Mouse (Mus musculus) midbrain, embryonic 11.5 days (tissue): ENCODE measurements at regions not wholly inside any gene's neighbourhood (a gene's known extent, or its start where the extent isn't known, plus 50 kb on each side); places are given as distances from the start of the nearest gene placed in this dataset.
A peak's percentile ranks its signal among the peaks of the same experiment; 100 is the strongest.

Experiments
- ATAC-seq: fragments of 200-750 bp; cut with Nextera tagmentation; 2 replicates; pipeline ENCODE4 v1.8.0; 2017; ENCODE audit warnings: moderate TSS enrichment, moderate library complexity; ENCODE audit not compliant: low FRiP score
- DNase-seq: peaks from one replicate; pipeline ENCODE4 v3.0.0; 2015; ENCODE audit warnings: low spot score; ENCODE audit errors: missing footprints
- H3K27ac ChIP-seq: fragments of 300-500 bp; sonication (generic); 2 replicates; pipeline ENCODE4 v1.5.1; 2014; ENCODE audit warnings: low read depth, low read length
- H3K27me3 ChIP-seq: fragments of 300-500 bp; sonication (generic); 2 replicates; pipeline ENCODE4 v1.6.1; 2014; ENCODE audit warnings: mild to moderate bottlenecking, low read length, moderate library complexity, mixed read lengths; ENCODE audit not compliant: control insufficient read depth, insufficient read depth
- H3K36me3 ChIP-seq: fragments of 300-500 bp; sonication (generic); 2 replicates; pipeline ENCODE4 v1.6.1; 2014; ENCODE audit warnings: mild to moderate bottlenecking, low read length, moderate library complexity, mixed read lengths; ENCODE audit not compliant: control insufficient read depth, insufficient read depth
- H3K4me1 ChIP-seq: fragments of 300-500 bp; sonication (generic); 2 replicates; pipeline ENCODE4 v1.6.1; 2014; ENCODE audit warnings: low read length; ENCODE audit not compliant: control insufficient read depth, insufficient read depth
- H3K4me2 ChIP-seq: fragments of 300-500 bp; sonication (generic); 2 replicates; pipeline ENCODE4 v1.6.1; 2014; ENCODE audit warnings: mild to moderate bottlenecking, moderate library complexity
- H3K4me3 ChIP-seq: fragments of 300-500 bp; sonication (generic); 2 replicates; pipeline ENCODE4 v1.5.1; 2014; ENCODE audit warnings: low read depth, low read length
- H3K9ac ChIP-seq: fragments of 300-500 bp; sonication (generic); 2 replicates; pipeline ENCODE4 v1.6.1; 2014; ENCODE audit warnings: low read length
- H3K9me3 ChIP-seq: fragments of 300-500 bp; sonication (generic); 2 replicates; pipeline ENCODE4 v1.6.1; 2016; ENCODE audit warnings: low read length; ENCODE audit not compliant: control insufficient read depth
- WGBS: fragments of 180-500 bp; shearing (Covaris S2); extraction: QIAGEN DNeasy Blood & Tissue Kit; methylation state at CpG from one replicate; pipeline ENCODE4 v1.1.7; 2014; 5-methylcytosine and 5-hydroxymethylcytosine counted together

DNA sequence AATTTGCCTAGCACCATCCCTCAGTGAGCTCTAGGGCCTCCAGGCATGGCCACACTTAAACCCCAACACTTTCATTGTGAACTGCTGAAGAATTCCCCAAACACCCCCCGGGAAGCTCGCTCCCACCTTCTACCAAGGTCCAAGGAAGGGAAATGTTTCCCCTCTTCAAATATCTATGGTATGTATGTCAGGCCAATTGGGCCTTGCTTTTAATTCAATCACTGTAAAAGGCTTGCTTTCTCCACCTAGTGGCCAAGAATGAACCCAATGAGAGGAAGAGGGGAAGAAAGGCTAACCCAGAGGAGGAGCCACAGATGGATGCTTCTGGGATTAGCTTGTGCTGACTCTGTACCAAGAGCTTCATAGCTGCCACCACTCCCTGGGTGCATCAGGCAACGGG is 336.3 kb upstream of the Tgfbr2 start:
- Histone ChIP-seq H3K4me1 (no peaks in the 10 kb centered on the region), H3K4me3 (no peak overlapping the region), H3K27me3 (no peaks in the 10 kb centered on the region), H3K36me3 (no peaks in the 10 kb centered on the region), H3K4me2 (no peak overlapping the region), H3K9ac (no peak overlapping the region), H3K9me3 (no peaks in the 10 kb centered on the region), H3K27ac (no peak overlapping the region)
- DNase-seq = peak; percentile 86
- WGBS = 62% methylated on average over 3 of the region's 3 CpGs
- ATAC-seq = no peak

DNA sequence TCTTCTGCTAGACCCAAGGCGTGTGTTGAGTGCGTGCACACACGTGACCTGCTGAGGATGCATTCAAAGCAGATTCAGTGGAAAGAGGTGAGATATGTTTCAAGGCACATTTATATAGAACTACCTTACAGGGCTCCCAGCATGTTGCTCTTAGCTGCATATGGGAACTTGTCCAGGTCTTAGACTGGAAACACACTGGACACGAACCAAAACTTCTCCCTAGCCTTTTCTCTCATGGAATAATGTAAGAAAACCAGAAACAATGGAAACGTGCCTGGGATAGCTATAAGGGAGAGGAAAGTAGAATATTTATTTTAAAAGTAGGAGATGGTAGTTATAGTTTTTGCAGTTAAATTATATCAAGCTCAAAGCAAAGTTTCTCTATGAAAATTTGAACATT is 332.6 kb upstream of the Tgfbr2 start:
- H3K4me2 ChIP-seq = no peak overlapping the region
- no peaks in the 10 kb centered on the region for H3K9me3 ChIP-seq
- no peak overlapping the region for H3K4me3 ChIP-seq
- no peaks in the 10 kb centered on the region for H3K27me3 ChIP-seq
- no peak for DNase-seq
- no peaks in the 10 kb centered on the region for H3K4me1 ChIP-seq
- ATAC-seq = no peak
- H3K9ac ChIP-seq = no peak overlapping the region
- no peak overlapping the region for H3K27ac ChIP-seq
- 87% methylated on average over 5 of the region's 5 CpGs for WGBS
- no peaks in the 10 kb centered on the region for H3K36me3 ChIP-seq

DNA sequence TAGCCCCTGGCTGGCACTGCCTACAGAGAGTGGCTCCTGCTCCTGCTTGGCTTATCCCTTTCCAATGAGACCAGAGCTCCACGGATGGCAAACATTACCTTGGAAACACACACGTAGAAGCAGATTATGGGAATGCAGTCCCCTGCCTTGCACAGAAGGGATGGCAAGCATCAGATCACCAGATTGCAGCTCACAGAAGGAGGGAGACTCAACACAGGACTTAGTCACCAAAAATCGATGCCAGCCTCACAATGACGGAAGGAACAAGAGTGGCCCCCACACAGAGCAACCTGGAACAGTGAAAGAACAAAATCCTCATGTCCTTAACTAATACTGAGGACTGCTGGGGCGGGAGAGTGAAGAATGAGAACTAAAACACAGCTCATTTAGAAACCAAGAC is 327.7 kb upstream of the Tgfbr2 start:
- WGBS = 55% methylated on average over 5 of the region's 5 CpGs
- ATAC-seq = no peak
- no peak overlapping the region for H3K4me3 ChIP-seq

DNA sequence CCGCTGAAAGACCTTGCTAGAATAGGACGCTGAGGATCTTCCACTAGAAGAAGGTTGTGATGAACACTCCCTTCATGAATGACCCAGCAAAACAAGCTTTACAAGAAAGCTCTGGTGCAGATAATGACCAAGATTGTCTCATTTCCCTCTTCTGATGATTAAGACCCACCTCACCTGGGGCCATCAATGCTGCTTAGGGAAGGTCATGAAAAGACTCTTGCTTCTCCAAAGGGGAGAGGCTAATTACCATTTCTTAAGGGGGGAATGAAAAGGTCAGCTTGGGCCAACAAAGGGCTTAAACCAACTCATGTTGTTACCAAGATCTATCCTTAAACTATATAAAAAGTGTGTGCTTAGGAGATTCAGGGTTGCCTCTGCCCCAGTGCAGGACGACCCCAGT is 325.8 kb upstream of the Tgfbr2 start:
- Histone ChIP-seq H3K9ac (no peak overlapping the region), H3K4me3 (no peak overlapping the region), H3K27me3 (no peaks in the 10 kb centered on the region), H3K9me3 (no peaks in the 10 kb centered on the region), H3K36me3 (no peaks in the 10 kb centered on the region), H3K27ac (no peak overlapping the region), H3K4me1 (no peaks in the 10 kb centered on the region), H3K4me2 (no peak overlapping the region)
- DNase-seq (no peak), ATAC-seq (no peak)
- 77% methylated on average over 3 of the region's 3 CpGs for WGBS

More for the DNA sequence above, 327.7 kb upstream of the Tgfbr2 start:
- H3K36me3 ChIP-seq = no peaks in the 10 kb centered on the region
- H3K4me2 ChIP-seq = no peak overlapping the region
- H3K9me3 ChIP-seq = no peaks in the 10 kb centered on the region
- no peak overlapping the region for H3K9ac ChIP-seq
- DNase-seq = no peak
- H3K27ac ChIP-seq = no peak overlapping the region
- no peaks in the 10 kb centered on the region for H3K4me1 ChIP-seq
- no peaks in the 10 kb centered on the region for H3K27me3 ChIP-seq

DNA sequence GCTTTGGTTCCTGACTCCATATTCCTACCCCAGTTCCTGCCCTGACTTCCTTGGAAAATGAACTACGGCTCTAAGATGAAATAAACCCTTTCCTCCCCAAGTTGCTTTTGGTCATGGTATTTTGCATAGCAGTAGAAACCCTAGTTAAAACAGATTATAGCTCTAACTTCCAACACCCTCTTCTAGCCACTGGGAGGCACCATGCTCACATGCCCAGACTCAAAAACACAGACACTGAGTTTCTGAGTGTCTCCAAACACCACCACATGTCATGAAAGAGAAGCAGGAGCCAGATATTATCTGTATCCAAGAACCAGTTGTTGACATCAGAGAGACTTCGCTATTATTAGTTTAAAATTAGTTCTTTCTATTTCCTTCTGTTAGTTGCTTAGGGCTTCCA is 316.1 kb upstream of the Tgfbr2 start:
- no peak for ATAC-seq
- H3K27ac ChIP-seq = no peak overlapping the region
- H3K27me3 ChIP-seq = no peaks in the 10 kb centered on the region
- H3K36me3 ChIP-seq = no peaks in the 10 kb centered on the region
- peaks cover 3% of the 10 kb centered on the region; the same call in 1 of the 2 replicates for H3K9me3 ChIP-seq
- WGBS = 93% methylated on average over 2 of the region's 2 CpGs
- no peak overlapping the region for H3K4me2 ChIP-seq
- no peak overlapping the region for H3K4me3 ChIP-seq
- H3K9ac ChIP-seq = no peak overlapping the region
- H3K4me1 ChIP-seq = no peaks in the 10 kb centered on the region
- no peak for DNase-seq

DNA sequence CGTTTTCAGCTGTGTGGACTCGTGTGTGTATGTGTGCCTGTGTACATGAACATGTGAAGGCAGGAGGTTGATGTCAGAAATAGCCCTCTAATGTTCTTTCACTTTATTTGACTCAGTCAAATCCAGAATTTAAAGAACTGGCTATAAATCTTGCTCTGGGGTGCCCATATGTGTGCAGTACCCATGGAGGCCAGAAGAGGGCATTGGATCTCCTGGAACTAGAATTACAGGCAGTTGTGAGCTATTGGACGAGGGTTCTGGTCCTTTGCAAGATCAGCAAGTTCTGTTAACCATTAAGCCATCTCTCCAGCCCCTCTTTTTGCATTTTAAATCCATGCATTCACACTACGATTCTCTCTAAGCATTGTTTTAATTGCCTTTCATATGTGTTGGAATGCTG is 314.6 kb upstream of the Tgfbr2 start:
- H3K4me2 ChIP-seq = no peak overlapping the region
- no peaks in the 10 kb centered on the region for H3K27me3 ChIP-seq
- H3K9ac ChIP-seq = no peak overlapping the region
- H3K36me3 ChIP-seq = no peaks in the 10 kb centered on the region
- DNase-seq (no peak), ATAC-seq (no peak)
- no peak overlapping the region for H3K4me3 ChIP-seq
- H3K4me1 ChIP-seq = no peaks in the 10 kb centered on the region
- H3K27ac ChIP-seq = no peak overlapping the region
- 69% methylated on average over 4 of the region's 4 CpGs for WGBS
- H3K9me3 ChIP-seq = peaks cover 3% of the 10 kb centered on the region; the same call in 1 of the 2 replicates

DNA sequence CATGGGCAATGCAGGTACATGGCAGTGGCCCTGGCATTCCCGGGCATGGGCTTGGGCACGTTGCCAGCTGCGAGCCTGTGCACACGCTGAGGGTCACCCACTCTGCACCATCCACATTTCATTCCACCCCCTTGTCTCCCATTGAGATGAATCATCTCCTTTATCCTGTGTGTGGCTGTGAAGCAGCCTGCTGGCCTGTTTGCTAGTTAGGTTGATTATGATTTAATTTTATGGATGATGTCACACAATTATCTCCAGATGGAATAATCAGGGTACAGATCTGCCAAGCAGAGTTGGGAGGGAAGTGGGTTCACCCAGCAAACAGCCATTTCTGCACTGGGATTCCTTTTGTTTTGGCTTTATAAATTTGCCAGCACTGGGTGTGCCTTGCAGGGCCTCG is 314.1 kb upstream of the Tgfbr2 start:
- H3K4me2 ChIP-seq = no peak overlapping the region
- ATAC-seq (no peak), DNase-seq (no peak)
- 85% methylated on average over 5 of the region's 5 CpGs for WGBS
- H3K9me3 ChIP-seq = peaks cover 3% of the 10 kb centered on the region; the same call in 1 of the 2 replicates
- H3K27me3 ChIP-seq = no peaks in the 10 kb centered on the region
- no peak overlapping the region for H3K9ac ChIP-seq
- H3K4me1 ChIP-seq = no peaks in the 10 kb centered on the region
- no peak overlapping the region for H3K4me3 ChIP-seq
- no peaks in the 10 kb centered on the region for H3K36me3 ChIP-seq
- no peak overlapping the region for H3K27ac ChIP-seq

DNA sequence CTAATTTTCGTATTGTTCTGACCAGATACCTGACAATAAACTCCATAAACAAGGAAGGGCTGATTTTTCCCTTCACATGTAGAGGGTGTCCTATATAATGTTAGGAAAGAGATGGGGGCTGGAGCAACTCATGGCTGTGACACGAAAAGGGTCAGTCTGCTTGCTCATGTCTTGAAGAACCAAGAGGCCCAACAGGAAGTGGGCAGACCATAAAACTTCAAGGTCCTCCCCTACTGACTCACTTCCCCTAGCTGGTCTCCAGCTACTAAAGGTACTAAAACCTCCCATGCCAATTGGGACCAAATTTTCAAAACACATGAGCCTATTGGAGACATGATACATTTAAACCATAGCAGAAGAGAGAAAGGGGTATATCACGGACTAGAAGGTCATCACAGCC is 302.1 kb upstream of the Tgfbr2 start:
- Histone ChIP-seq H3K27me3 (no peaks in the 10 kb centered on the region), H3K9me3 (peaks cover 2% of the 10 kb centered on the region; the same call in 1 of the 2 replicates), H3K9ac (no peak overlapping the region), H3K27ac (no peak overlapping the region), H3K4me3 (no peak overlapping the region), H3K36me3 (no peaks in the 10 kb centered on the region), H3K4me2 (no peak overlapping the region), H3K4me1 (no peaks in the 10 kb centered on the region)
- DNase-seq (peak; percentile 81), ATAC-seq (no peak)
- WGBS = 80% methylated on average over 3 of the region's 3 CpGs

DNA sequence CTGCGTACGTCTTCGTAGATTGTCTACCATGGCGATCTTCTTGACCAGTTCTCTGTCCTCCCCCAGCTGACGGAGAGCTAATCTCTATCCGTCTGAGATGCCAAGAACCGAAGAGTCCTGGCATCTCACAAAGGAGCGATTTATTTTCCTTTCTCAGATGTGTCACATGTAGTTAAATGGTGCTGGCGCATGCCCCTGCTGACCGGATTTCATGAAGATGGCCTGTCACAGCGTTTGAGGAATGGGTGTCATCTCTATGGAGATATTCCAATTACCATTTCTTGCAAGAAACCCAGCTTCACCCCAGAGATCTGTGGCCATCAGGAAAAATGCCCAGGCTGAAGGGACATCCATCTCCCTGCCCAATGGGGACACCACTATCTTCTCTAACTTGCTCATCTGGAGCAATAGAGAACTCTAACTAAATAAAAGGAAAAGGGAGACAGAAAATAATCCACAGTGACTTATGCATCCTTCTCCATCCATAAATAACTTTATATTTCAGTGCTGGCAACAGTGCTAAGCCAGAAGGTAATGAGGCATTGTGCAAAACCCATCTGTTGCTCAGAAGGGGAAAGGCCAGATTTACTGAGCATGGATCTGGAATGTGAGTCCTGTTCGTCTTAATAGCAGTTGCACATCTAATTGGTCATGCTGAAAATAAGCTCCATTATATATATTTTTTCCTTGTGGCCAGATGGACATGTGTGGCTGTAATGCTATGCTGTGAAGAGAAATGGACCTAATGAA is 300.2 kb upstream of the Tgfbr2 start:
- no peak overlapping the region for H3K9ac ChIP-seq
- no peak overlapping the region for H3K27ac ChIP-seq
- no peaks in the 10 kb centered on the region for H3K4me1 ChIP-seq
- H3K4me2 ChIP-seq = no peak overlapping the region
- H3K36me3 ChIP-seq = no peaks in the 10 kb centered on the region
- DNase-seq (no peak), ATAC-seq (no peak)
- no peak overlapping the region for H3K4me3 ChIP-seq
- peaks cover 2% of the 10 kb centered on the region; the same call in 1 of the 2 replicates for H3K9me3 ChIP-seq
- H3K27me3 ChIP-seq = no peaks in the 10 kb centered on the region
- WGBS = 85% methylated on average over 12 of the region's 12 CpGs
